12 mouse cellular contexts compared by ENCODE assay signal in the genomic region with DNA sequence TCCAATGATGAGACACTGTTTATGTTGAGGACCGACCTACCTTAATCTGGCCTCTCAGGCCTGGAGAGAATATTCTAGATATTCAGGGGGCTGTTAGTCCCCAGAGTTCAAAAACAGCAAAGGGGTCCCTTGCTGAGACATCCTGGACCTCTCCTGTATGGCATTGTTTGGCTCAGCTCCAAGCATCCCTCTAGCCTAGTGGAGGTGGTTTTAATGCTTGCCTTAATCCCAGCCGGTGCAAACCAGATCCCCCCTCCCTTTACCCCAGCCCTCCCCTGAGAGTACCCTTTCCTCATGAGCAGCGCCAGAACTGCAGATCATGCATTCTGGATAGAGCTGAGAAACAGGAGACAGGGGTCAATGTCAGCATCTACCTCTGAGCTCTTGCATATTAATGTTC. TPM values are rescaled to one million over a fixed set of nuclear protein-coding genes. Genes with fewer than 3 reads are reported as not detected.
DNase-seq lines count a peak whose midpoint lies in the region; ATAC-seq and TF ChIP-seq lines count a peak whose summit lies in the region.
"Had no signal": no experiment of that assay in that cellular context is flagged by ENCODE, and none has a peak within 500 bp of the region (broad histone marks: within the 10 kb centered on the region; RNA-seq: fewer than 3 reads in every experiment).

No protein-coding gene starts in this region.

- peaks cover 25% of the 10 kb centered on the region; the same call in 1 of the 2 replicates for H3K36me3 ChIP-seq in lung, embryonic 14.5 days (ENCODE audit: insufficient read depth)
- peaks cover 38% of the 10 kb centered on the region for H3K36me3 ChIP-seq in forebrain, embryonic 13.5 days (ENCODE audit: poor library complexity, severe bottlenecking)
- H3K36me3 ChIP-seq in liver, embryonic 13.5 days: peaks cover 48% of the 10 kb centered on the region
- peaks cover 34% of the 10 kb centered on the region for H3K36me3 ChIP-seq in neural tube, embryonic 15.5 days
- H3K36me3 ChIP-seq: heart, embryonic 15.5 days had no signal

- ATAC-seq in lung, embryonic 14.5 days (ENCODE audit: insufficient read depth): no peak
- ATAC-seq in forebrain, embryonic 13.5 days: no peak
- ATAC-seq in liver, embryonic 13.5 days (ENCODE audit: low read depth): no peak
- no peak for ATAC-seq in neural tube, embryonic 15.5 days (ENCODE audit: low FRiP score)

- peak overlapping the region; percentile 72; the same call in 1 of the 2 replicates for H3K4me3 ChIP-seq in lung, embryonic 14.5 days (ENCODE audit: low read depth, low read length)
- peak overlapping the region; percentile 95 for H3K4me3 ChIP-seq in forebrain, embryonic 13.5 days
- peak overlapping the region; percentile 89 for H3K4me3 ChIP-seq in liver, embryonic 13.5 days (replicated peaks)
- H3K4me3 ChIP-seq in neural tube, embryonic 15.5 days (replicated peaks): peak overlapping the region; percentile 96
- H3K4me3 ChIP-seq: kidney, embryonic 15.5 days; left cerebral cortex, adult 2 months had no signal

- peak overlapping the region; percentile 3; the same call in 1 of the 2 replicates for H3K27ac ChIP-seq in lung, embryonic 14.5 days (ENCODE audit: low read depth)
- H3K27ac ChIP-seq in forebrain, embryonic 13.5 days: no peak overlapping the region
- H3K27ac ChIP-seq in liver, embryonic 13.5 days: peak overlapping the region; percentile 100
- no peak overlapping the region for H3K27ac ChIP-seq in neural tube, embryonic 15.5 days (replicated peaks)
- H3K27ac ChIP-seq: left cerebral cortex, adult 2 months had no signal

- no peak for TF ChIP-seq CTCF in lung, embryonic 14.5 days (IDR thresholded peaks at IDR 0.05; ENCODE audit: low read depth)

- H3K9ac ChIP-seq in lung, embryonic 14.5 days: no peak overlapping the region
- peak overlapping the region; percentile 99 for H3K9ac ChIP-seq in forebrain, embryonic 13.5 days
- H3K9ac ChIP-seq in liver, embryonic 13.5 days: peak overlapping the region; percentile 78
- H3K9ac ChIP-seq in neural tube, embryonic 15.5 days (replicated peaks): peak overlapping the region; percentile 96
- H3K9ac ChIP-seq: heart, embryonic 15.5 days; kidney, embryonic 15.5 days had no signal

- peaks cover 18% of the 10 kb centered on the region; the same call in 1 of the 2 replicates for H3K4me1 ChIP-seq in lung, embryonic 14.5 days (ENCODE audit: insufficient read depth)
- peaks cover 72% of the 10 kb centered on the region for H3K4me1 ChIP-seq in forebrain, embryonic 13.5 days
- peaks cover 78% of the 10 kb centered on the region for H3K4me1 ChIP-seq in liver, embryonic 13.5 days (replicated peaks)
- H3K4me1 ChIP-seq in neural tube, embryonic 15.5 days: peaks cover 67% of the 10 kb centered on the region

- DNase-seq in lung, embryonic 14.5 days: no peak
- DNase-seq in lung, postnatal 10 days: no peak
- DNase-seq in liver, embryonic 13.5 days: no peak
- DNase-seq in lung, postnatal 4 days: no peak
- no peak for DNase-seq in spleen, postnatal 4 days (ENCODE audit: low spot score in 2 of 2)
- DNase-seq in ovary, adult 18-20 months (ENCODE audit: low spot score): no peak
- DNase-seq: right cerebral cortex, postnatal 4 days had no signal

- no peaks in the 10 kb centered on the region for H3K27me3 ChIP-seq in lung, embryonic 14.5 days (ENCODE audit: insufficient read depth, low read length)
- H3K27me3 ChIP-seq in forebrain, embryonic 13.5 days: no peaks in the 10 kb centered on the region
- peaks cover 3% of the 10 kb centered on the region; the same call in 1 of the 2 replicates for H3K27me3 ChIP-seq in liver, embryonic 13.5 days
- H3K27me3 ChIP-seq in neural tube, embryonic 15.5 days (replicated peaks): no peaks in the 10 kb centered on the region
- H3K27me3 ChIP-seq: heart, embryonic 15.5 days; kidney, embryonic 15.5 days had no signal

- H3K4me2 ChIP-seq in lung, embryonic 14.5 days: peak overlapping the region; percentile 87; the same call in 1 of the 2 replicates
- H3K4me2 ChIP-seq in forebrain, embryonic 13.5 days: peak overlapping the region; percentile 91
- H3K4me2 ChIP-seq in liver, embryonic 13.5 days: peak overlapping the region; percentile 83
- H3K4me2 ChIP-seq in neural tube, embryonic 15.5 days: peak overlapping the region; percentile 82

- WGBS in lung, embryonic 14.5 days: 36% methylated on average over 3 of the region's 3 CpGs
- WGBS in forebrain, embryonic 13.5 days: 33% methylated on average over 3 of the region's 3 CpGs
- 16% methylated on average over 3 of the region's 3 CpGs for WGBS in liver, embryonic 13.5 days (ENCODE audit: insufficient replicate concordance)
- 31% methylated on average over 3 of the region's 3 CpGs for WGBS in neural tube, embryonic 15.5 days

- H3K9me3 ChIP-seq in lung, embryonic 14.5 days (ENCODE audit: low read depth, low read length): no peaks in the 10 kb centered on the region
- H3K9me3 ChIP-seq in forebrain, embryonic 13.5 days (replicated peaks): no peaks in the 10 kb centered on the region
- H3K9me3 ChIP-seq in liver, embryonic 13.5 days (replicated peaks): no peaks in the 10 kb centered on the region
- no peaks in the 10 kb centered on the region for H3K9me3 ChIP-seq in neural tube, embryonic 15.5 days (replicated peaks)
- H3K9me3 ChIP-seq: heart, embryonic 15.5 days; kidney, embryonic 15.5 days had no signal

RNA-seq across cellular contexts. Expression of gene Samd14, which starts 2.8 kb away (rescaled TPM):
- polyA plus RNA-seq in lung, embryonic 14.5 days (2014; fragmentation: Nextera tagmentation; extraction: Ambion mirVana): 22.7 and 24.5 TPM in 2 replicates
- 89.2 and 95.0 TPM in 2 replicates for polyA plus RNA-seq in forebrain, embryonic 13.5 days (2015; fragmentation: Nextera tagmentation; extraction: Ambion mirVana)
- polyA plus RNA-seq in liver, embryonic 13.5 days (2015; fragmentation: Nextera tagmentation; extraction: Ambion mirVana): 35.4 and 36.3 TPM in 2 replicates
- 139 and 167 TPM in 2 replicates for polyA plus RNA-seq in neural tube, embryonic 15.5 days (2015; fragmentation: Nextera tagmentation; extraction: Ambion mirVana)

RNA-seq across cellular contexts. Expression of gene Ppp1r9b, which starts 21.7 kb away (rescaled TPM):
- 13.0 and 14.3 TPM in 2 replicates for polyA plus RNA-seq in lung, embryonic 14.5 days (2014; fragmentation: Nextera tagmentation; extraction: Ambion mirVana)
- 15.8 and 16.3 TPM in 2 replicates for polyA plus RNA-seq in forebrain, embryonic 13.5 days (2015; fragmentation: Nextera tagmentation; extraction: Ambion mirVana)
- polyA plus RNA-seq in liver, embryonic 13.5 days (2015; fragmentation: Nextera tagmentation; extraction: Ambion mirVana): 10.0 and 10.6 TPM in 2 replicates
- polyA plus RNA-seq in neural tube, embryonic 15.5 days (2015; fragmentation: Nextera tagmentation; extraction: Ambion mirVana): 18.8 TPM in 2 replicates

RNA-seq across cellular contexts. Expression of gene Pdk2, which starts 28.7 kb away (rescaled TPM):
- polyA plus RNA-seq in lung, embryonic 14.5 days (2014; fragmentation: Nextera tagmentation; extraction: Ambion mirVana): 24.5 and 27.4 TPM in 2 replicates
- polyA plus RNA-seq in forebrain, embryonic 13.5 days (2015; fragmentation: Nextera tagmentation; extraction: Ambion mirVana): 19.7 and 20.2 TPM in 2 replicates
- polyA plus RNA-seq in liver, embryonic 13.5 days (2015; fragmentation: Nextera tagmentation; extraction: Ambion mirVana): 5.8 and 8.6 TPM in 2 replicates
- 24.9 and 27.1 TPM in 2 replicates for polyA plus RNA-seq in neural tube, embryonic 15.5 days (2015; fragmentation: Nextera tagmentation; extraction: Ambion mirVana)

RNA-seq across cellular contexts. Expression of gene Sgca, which starts 36.4 kb away (rescaled TPM):
- polyA plus RNA-seq in lung, embryonic 14.5 days (2014; fragmentation: Nextera tagmentation; extraction: Ambion mirVana): 0.35 TPM in 1 of 2 replicates, not detected in the other
- not detected in 2 replicates for polyA plus RNA-seq in forebrain, embryonic 13.5 days (2015; fragmentation: Nextera tagmentation; extraction: Ambion mirVana)
- 0.21 and 0.28 TPM in 2 replicates for polyA plus RNA-seq in liver, embryonic 13.5 days (2015; fragmentation: Nextera tagmentation; extraction: Ambion mirVana)
- 0.77 and 1.4 TPM in 2 replicates for polyA plus RNA-seq in neural tube, embryonic 15.5 days (2015; fragmentation: Nextera tagmentation; extraction: Ambion mirVana)

RNA-seq across cellular contexts. Expression of gene Hils1, which starts 45.1 kb away (rescaled TPM):
- not detected in 2 replicates for polyA plus RNA-seq in lung, embryonic 14.5 days (2014; fragmentation: Nextera tagmentation; extraction: Ambion mirVana)
- not detected in 2 replicates for polyA plus RNA-seq in forebrain, embryonic 13.5 days (2015; fragmentation: Nextera tagmentation; extraction: Ambion mirVana)
- not detected in 2 replicates for polyA plus RNA-seq in liver, embryonic 13.5 days (2015; fragmentation: Nextera tagmentation; extraction: Ambion mirVana)
- polyA plus RNA-seq in neural tube, embryonic 15.5 days (2015; fragmentation: Nextera tagmentation; extraction: Ambion mirVana): not detected in 2 replicates
- polyA plus RNA-seq: kidney, embryonic 15.5 days had no signal

Comparison
In these comparisons a context has a peak if more than half of its experiments do, and no peak if none do; other contexts are left out.
1. H3K27ac ChIP-seq: peak in lung, embryonic 14.5 days (single experiment) and liver, embryonic 13.5 days (single experiment); none in forebrain, embryonic 13.5 days (single experiment) and neural tube, embryonic 15.5 days (single experiment).
2. Peak in every context shown above with its lines, with median percentiles within 50 percentile points of each other: H3K4me2 ChIP-seq and H3K4me3 ChIP-seq.